Mouse (Mus musculus): ENCODE measurements around the gene Mfap3l.

DNA sequence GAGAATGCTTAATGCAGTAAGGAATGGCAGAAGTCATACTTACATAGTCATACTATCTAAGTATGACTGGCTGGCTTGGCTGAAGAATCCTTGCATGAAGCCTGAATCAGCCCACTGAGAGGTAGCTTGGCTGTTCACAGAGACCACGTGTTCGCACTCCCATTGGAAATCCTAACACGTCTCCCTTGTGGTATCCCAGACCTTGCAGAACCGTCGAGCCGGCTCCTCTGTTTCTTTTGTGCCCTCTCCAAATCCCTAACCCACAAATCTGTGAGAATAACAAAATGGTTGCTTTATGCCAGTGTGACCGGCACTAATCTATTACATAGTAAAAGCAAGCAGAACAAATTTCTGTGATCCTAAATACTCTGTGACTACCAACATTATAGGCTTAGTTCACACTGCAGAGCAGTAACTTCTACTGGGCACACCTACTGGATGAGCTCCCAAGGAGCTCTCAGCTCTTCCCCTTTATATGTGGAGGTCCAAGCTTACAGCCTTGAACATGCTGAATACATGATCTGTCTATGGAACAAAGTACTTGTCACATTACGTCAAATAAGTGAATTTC, 79.0 kb downstream of the Mfap3l start:
- TF ChIP-seq TAL1 (IDR thresholded peaks at IDR 0.05; ENCODE audit: low read length) (no peak), GATA1 (IDR thresholded peaks at IDR 0.05; ENCODE audit: low read length) (no peak)

All from erythroblast, embryonic 14.5 days (primary cell).